Mouse (Mus musculus) hindbrain, postnatal 0 days (tissue): Measurements from ENCODE around the gene Ptprs. TPM values are rescaled to one million over a fixed set of nuclear protein-coding genes. Genes with fewer than 3 reads are reported as not detected.

Experiments used
- ATAC-seq: fragments of 200-750 bp; cut with Nextera tagmentation; 2 replicates; pipeline ENCODE4 v1.8.0; 2017; ENCODE audit warnings: mild to moderate bottlenecking, moderate TSS enrichment, moderate library complexity
- DNase-seq: peaks from one replicate; pipeline ENCODE4 v3.0.0-alpha.2; 2015; ENCODE audit warnings: low spot score
- H3K27ac ChIP-seq: fragments of 300-500 bp; sonication (generic); 2 replicates; pipeline ENCODE4 v1.5.1; 2014; ENCODE audit warnings: mild to moderate bottlenecking
- H3K27me3 ChIP-seq: fragments of 300-500 bp; sonication (generic); 2 replicates; pipeline ENCODE4 v1.6.1; 2014; ENCODE audit warnings: low read length, mixed read lengths; ENCODE audit not compliant: insufficient read depth
- H3K36me3 ChIP-seq: fragments of 300-500 bp; sonication (generic); 2 replicates; pipeline ENCODE4 v1.6.1; 2014; ENCODE audit warnings: low read length, mixed read lengths; ENCODE audit not compliant: insufficient read depth
- H3K4me1 ChIP-seq: fragments of 300-500 bp; sonication (generic); 2 replicates; pipeline ENCODE4 v1.6.1; 2014; ENCODE audit warnings: antibody characterized with exemption, low read length, mixed read lengths; ENCODE audit not compliant: insufficient read depth
- H3K4me2 ChIP-seq: fragments of 300-500 bp; sonication (generic); 2 replicates; pipeline ENCODE4 v1.6.1; 2014; ENCODE audit warnings: low read depth, mild to moderate bottlenecking, low read length, moderate library complexity, mixed read lengths
- H3K4me3 ChIP-seq: fragments of 300-500 bp; sonication (generic); 2 replicates; pipeline ENCODE4 v1.5.1; 2014; ENCODE audit warnings: low read length
- H3K9ac ChIP-seq: fragments of 300-500 bp; sonication (generic); replicated peaks from 2 replicates; pipeline ENCODE4 v1.6.1; 2014; ENCODE audit warnings: mild to moderate bottlenecking, low read length, moderate library complexity, mixed read lengths
- H3K9me3 ChIP-seq: fragments of 300-500 bp; sonication (generic); 2 replicates; pipeline ENCODE4 v1.6.1; 2016; ENCODE audit warnings: low read length, mixed read lengths
- CTCF ChIP-seq: IDR thresholded peaks from 2 replicates; pipeline ENCODE4 v1.5.1; 2016; ENCODE audit warnings: antibody characterized with exemption, control low read depth, low read depth
- WGBS: fragments of 180-500 bp; shearing (Covaris S2); extraction: QIAGEN DNeasy Blood & Tissue Kit; methylation state at CpG from one replicate; pipeline ENCODE4 v1.1.7; 2014; 5-methylcytosine and 5-hydroxymethylcytosine counted together
- polyA plus RNA-seq: library from polyadenylated mRNA; unstranded; fragments of >200 nt; fragmentation: Nextera tagmentation; extraction: Ambion mirVana; gene quantifications from 2 replicates; pipeline ENCODE4 v1.2.1, GENCODE M21; 2015
- total RNA-seq: library from RNA; depleted of rRNA; stranded (reverse); fragments of >200 nt; gene quantifications from 2 replicates; pipeline ENCODE4 v1.2.3, GENCODE M21; 2014

Ptprs gene
- total and polyA plus RNA-seq, 2 experiments from 2014 or later, result 198 to 913 TPM

- no peaks in the 10 kb centered on the region for H3K36me3 ChIP-seq
- no peak for ATAC-seq
- no peak overlapping the region for H3K9ac ChIP-seq
- no peak overlapping the region for H3K4me3 ChIP-seq
- no peak for TF ChIP-seq CTCF
- DNase-seq, result no peak
- peaks cover 8% of the 10 kb centered on the region; the same call in 1 of the 2 replicates for H3K9me3 ChIP-seq
- H3K27ac ChIP-seq, result no peak overlapping the region
- WGBS, result 68% methylated on average over 2 of the region's 2 CpGs
- H3K4me1 ChIP-seq, result peaks cover 4% of the 10 kb centered on the region; the same call in 1 of the 2 replicates
- H3K4me2 ChIP-seq, result no peak overlapping the region
- H3K27me3 ChIP-seq, result no peaks in the 10 kb centered on the region
These were observed 18.2 kb upstream of the Ptprs start for GRCm38 (mm10) chr17:56494480-56494879.

- no peak overlapping the region for H3K27ac ChIP-seq
- peaks cover under 1% of the 10 kb centered on the region; the same call in 1 of the 2 replicates for H3K4me1 ChIP-seq
- no peak overlapping the region for H3K4me3 ChIP-seq
- no peak overlapping the region for H3K4me2 ChIP-seq
- ATAC-seq (no peak), DNase-seq (no peak)
- H3K27me3 ChIP-seq, result no peaks in the 10 kb centered on the region
- H3K9ac ChIP-seq, result no peak overlapping the region
- H3K36me3 ChIP-seq, result no peaks in the 10 kb centered on the region
- WGBS, result 100% methylated on average over 2 of the region's 2 CpGs
- TF ChIP-seq CTCF, result no peak
- H3K9me3 ChIP-seq, result peaks cover 8% of the 10 kb centered on the region; the same call in 1 of the 2 replicates
These were observed 17.6 kb upstream of the Ptprs start for GRCm38 (mm10) chr17:56493841-56494240.

GRCm38 (mm10) chr17:56490438-56491152, 14.3 kb upstream of the Ptprs start:
- Histone ChIP-seq H3K4me2 (no peak overlapping the region), H3K27me3 (no peaks in the 10 kb centered on the region), H3K9me3 (peaks cover 8% of the 10 kb centered on the region; the same call in 1 of the 2 replicates), H3K36me3 (no peaks in the 10 kb centered on the region), H3K27ac (no peak overlapping the region), H3K4me1 (peaks cover 6% of the 10 kb centered on the region), H3K4me3 (no peak overlapping the region), H3K9ac (no peak overlapping the region)
- no peak for TF ChIP-seq CTCF
- WGBS, result 78% methylated on average over 7 of the region's 7 CpGs
- no peak for ATAC-seq
- DNase-seq, result no peak

DNA sequence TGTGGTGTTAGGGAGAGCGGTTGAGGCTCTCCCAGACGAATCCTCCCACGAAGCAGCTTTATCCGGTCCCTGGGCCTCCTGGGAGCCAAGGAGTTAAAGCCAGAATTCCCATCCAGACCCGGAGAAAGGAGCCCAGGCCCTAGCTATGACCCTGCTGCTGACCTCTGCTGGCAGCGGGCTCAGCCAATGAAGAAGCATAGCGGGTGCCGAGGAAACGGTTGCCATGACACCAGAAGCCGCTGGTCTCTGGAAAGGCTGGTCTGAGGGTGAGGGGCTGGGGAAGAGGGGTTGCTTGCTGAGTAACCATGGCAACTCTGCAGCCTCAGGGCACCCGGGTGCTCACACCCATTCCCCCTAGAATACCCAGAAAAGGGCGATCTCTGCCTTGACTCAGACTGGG, 11.7 kb upstream of the Ptprs start:
- Histone ChIP-seq H3K27me3 (no peaks in the 10 kb centered on the region), H3K9me3 (no peaks in the 10 kb centered on the region), H3K9ac (no peak overlapping the region), H3K4me1 (peaks cover 6% of the 10 kb centered on the region), H3K36me3 (no peaks in the 10 kb centered on the region), H3K4me2 (no peak overlapping the region), H3K4me3 (no peak overlapping the region), H3K27ac (peak overlapping the region; percentile 46; the same call in 1 of the 2 replicates)
- no peak for TF ChIP-seq CTCF
- ATAC-seq (peak; percentile 73), DNase-seq (peak; percentile 82)
- 3% methylated on average over 12 of the region's 12 CpGs for WGBS

GRCm38 (mm10) chr17:56487441-56487888, 11.2 kb upstream of the Ptprs start:
- Histone ChIP-seq H3K4me1 (peaks cover 6% of the 10 kb centered on the region), H3K27me3 (no peaks in the 10 kb centered on the region), H3K27ac (peak overlapping the region; percentile 60; the same call in 1 of the 2 replicates), H3K4me3 (no peak overlapping the region), H3K9ac (no peak overlapping the region), H3K9me3 (no peaks in the 10 kb centered on the region), H3K4me2 (no peak overlapping the region), H3K36me3 (no peaks in the 10 kb centered on the region)
- TF ChIP-seq CTCF, result peak; percentile 63
- DNase-seq (peak; percentile 81), ATAC-seq (peak; percentile 81)
- under 1% methylated on average over 10 of the region's 16 CpGs for WGBS

- Histone ChIP-seq H3K9me3 (no peaks in the 10 kb centered on the region), H3K4me1 (peaks cover 6% of the 10 kb centered on the region), H3K4me2 (no peak overlapping the region), H3K36me3 (no peaks in the 10 kb centered on the region), H3K9ac (no peak overlapping the region), H3K27ac (no peak overlapping the region), H3K4me3 (no peak overlapping the region), H3K27me3 (no peaks in the 10 kb centered on the region)
- WGBS, result 79% methylated on average over 9 of the region's 9 CpGs
- DNase-seq, result no peak
- no peak for ATAC-seq
- TF ChIP-seq CTCF, result no peak
These were observed 9.6 kb upstream of the Ptprs start for GRCm38 (mm10) chr17:56485926-56486325.

DNA sequence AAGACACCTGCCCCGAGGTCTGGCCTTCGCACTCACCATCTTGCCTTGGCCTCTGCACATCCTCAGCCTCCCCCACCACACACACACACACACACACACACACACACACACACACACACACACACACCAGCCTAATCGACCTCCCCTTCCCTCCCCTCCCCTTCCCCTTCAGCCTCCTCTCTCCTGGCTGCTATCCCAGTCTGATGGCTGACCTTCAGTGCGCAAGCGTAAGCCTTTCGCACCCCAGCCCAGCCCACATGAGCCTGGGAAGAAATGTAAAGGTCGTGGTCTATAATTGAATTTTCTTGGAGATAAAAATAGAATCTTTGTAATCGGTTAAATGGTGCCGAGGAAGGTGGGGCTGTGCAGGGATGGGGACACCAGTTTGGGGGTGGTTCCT, 8.8 kb upstream of the Ptprs start:
- TF ChIP-seq CTCF, result no peak
- ATAC-seq, result no peak
- Histone ChIP-seq H3K9me3 (no peaks in the 10 kb centered on the region), H3K9ac (no peak overlapping the region), H3K36me3 (no peaks in the 10 kb centered on the region), H3K27me3 (no peaks in the 10 kb centered on the region), H3K4me1 (peaks cover 6% of the 10 kb centered on the region), H3K4me2 (no peak overlapping the region), H3K27ac (no peak overlapping the region), H3K4me3 (no peak overlapping the region)
- DNase-seq, result peak; percentile 46
- 41% methylated on average over 9 of the region's 9 CpGs for WGBS
